Mouse (Mus musculus) kidney, adult 2 months (tissue): ENCODE measurements at regions not wholly inside any gene's neighbourhood (a gene's known extent, or its start where the extent isn't known, plus 50 kb on each side); places are given as distances from the start of the nearest gene placed in this dataset.

ENCODE experiments used
- DNase-seq: peaks from one replicate; pipeline ENCODE4 v3.0.0; 2021
- H3K27ac ChIP-seq: fragments of 200-500 bp; 2 replicates; pipeline ENCODE4 v1.5.1; 2012; ENCODE audit warnings: low read depth, low read length, control low read depth, inconsistent platforms; ENCODE audit not compliant: insufficient read depth
- H3K27me3 ChIP-seq: fragments of 200-500 bp; replicated peaks from 2 replicates; pipeline ENCODE4 v1.6.1; 2012; ENCODE audit warnings: mild to moderate bottlenecking, moderate library complexity, low read length, inconsistent platforms; ENCODE audit not compliant: control insufficient read depth, insufficient read depth
- H3K36me3 ChIP-seq: fragments of 200-500 bp; 2 replicates; pipeline ENCODE4 v1.6.1; 2012; ENCODE audit warnings: mild to moderate bottlenecking, moderate library complexity, low read length, inconsistent platforms; ENCODE audit not compliant: control insufficient read depth, insufficient read depth
- H3K4me1 ChIP-seq: fragments of 200-500 bp; 2 replicates; pipeline ENCODE4 v1.6.1; 2011; ENCODE audit warnings: low read length; ENCODE audit not compliant: control insufficient read depth, insufficient read depth
- H3K4me3 ChIP-seq: fragments of 200-500 bp; 2 replicates; pipeline ENCODE4 v1.5.1; 2011; ENCODE audit warnings: mild to moderate bottlenecking, low read depth, low read length, control low read depth; ENCODE audit not compliant: insufficient read depth
- CTCF ChIP-seq: fragments of 200-500 bp; conservative IDR thresholded peaks from 2 replicates; pipeline ENCODE4 v1.5.1; 2011; ENCODE audit warnings: low read depth, mild to moderate bottlenecking, control low read depth, low read length, moderate library complexity, mixed read lengths; ENCODE audit not compliant: insufficient read depth, insufficient read length
- POLR2A ChIP-seq: fragments of 200-500 bp; IDR thresholded peaks from one replicate; pipeline ENCODE4 v1.6.1; 2011; ENCODE audit warnings: low read depth, low read length, control low read depth
- WGBS: fragments of 180-500 bp; shearing (Covaris S2); methylation state at CpG from one replicate; pipeline ENCODE4 v1.1.7; 2018; 5-methylcytosine and 5-hydroxymethylcytosine counted together

GRCm38 (mm10) chr4:114766643-114767393 lies 54.7 kb upstream of the Gm12830 start:
- no peaks in the 10 kb centered on the region for H3K36me3 ChIP-seq
- WGBS: 40% methylated on average over 22 of the region's 22 CpGs
- H3K4me3 ChIP-seq: no peak overlapping the region
- no peaks in the 10 kb centered on the region for H3K27me3 ChIP-seq
- H3K4me1 ChIP-seq: no peaks in the 10 kb centered on the region
- no peak overlapping the region for H3K27ac ChIP-seq
- TF ChIP-seq CTCF (no peak), POLR2A (no peak)
- peak; percentile 3 for DNase-seq
